Mouse (Mus musculus) C2C12 (cell line): ENCODE data around the gene Cox4i2.

ENCODE experiments used
- CEBPB ChIP-seq: IDR thresholded peaks from one replicate; pipeline ENCODE4 v1.6.1; 2011; ENCODE audit warnings: low read depth, mild to moderate bottlenecking, control low read depth, moderate library complexity
- CTCF ChIP-seq: IDR thresholded peaks from one replicate; pipeline ENCODE4 v1.5.1; 2011; ENCODE audit not compliant: control insufficient read depth, insufficient read depth, insufficient read length
- MAX ChIP-seq: IDR thresholded peaks from one replicate; pipeline ENCODE4 v1.6.1; 2011; ENCODE audit warnings: mild to moderate bottlenecking, control low read depth
- MYOD1 ChIP-seq: IDR thresholded peaks from one replicate; pipeline ENCODE4 v1.6.1; 2011; ENCODE audit warnings: low read depth; ENCODE audit not compliant: control insufficient read depth, insufficient read length
- MYOG ChIP-seq: IDR thresholded peaks from one replicate; pipeline ENCODE4 v1.6.1; 2011; ENCODE audit not compliant: control insufficient read depth, insufficient read length; ENCODE audit errors: extremely low read depth
- USF1 ChIP-seq: IDR thresholded peaks from one replicate; pipeline ENCODE4 v1.6.1; 2011; ENCODE audit warnings: low read depth, mild to moderate bottlenecking, control low read depth, moderate library complexity

DNA sequence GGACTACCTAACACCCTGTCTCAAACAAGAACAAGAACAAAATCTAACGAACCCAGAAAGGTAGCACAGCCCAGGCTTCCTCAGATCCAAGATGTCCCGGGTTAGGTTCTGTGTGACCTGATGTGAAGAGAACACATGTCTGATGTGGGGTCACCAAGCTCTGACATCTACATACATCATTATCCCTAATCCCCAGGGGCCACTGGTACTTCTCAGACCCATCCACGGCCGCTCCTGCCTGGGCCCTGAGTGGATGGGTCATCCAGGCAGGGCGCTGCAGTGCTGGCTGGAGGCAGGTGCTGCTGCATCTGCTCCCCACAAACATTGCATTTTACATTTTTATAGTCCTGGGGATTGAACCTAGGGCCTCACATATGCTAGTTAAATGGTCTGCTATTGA is 13.5 kb upstream of the Cox4i2 start:
- TF ChIP-seq CTCF (no peak), MAX (no peak), MYOD1 (no peak), USF1 (no peak), CEBPB (no peak), MYOG (no peak)
